Mouse (Mus musculus): ENCODE data around the gene Secisbp2.

The Secisbp2 gene

DNA sequence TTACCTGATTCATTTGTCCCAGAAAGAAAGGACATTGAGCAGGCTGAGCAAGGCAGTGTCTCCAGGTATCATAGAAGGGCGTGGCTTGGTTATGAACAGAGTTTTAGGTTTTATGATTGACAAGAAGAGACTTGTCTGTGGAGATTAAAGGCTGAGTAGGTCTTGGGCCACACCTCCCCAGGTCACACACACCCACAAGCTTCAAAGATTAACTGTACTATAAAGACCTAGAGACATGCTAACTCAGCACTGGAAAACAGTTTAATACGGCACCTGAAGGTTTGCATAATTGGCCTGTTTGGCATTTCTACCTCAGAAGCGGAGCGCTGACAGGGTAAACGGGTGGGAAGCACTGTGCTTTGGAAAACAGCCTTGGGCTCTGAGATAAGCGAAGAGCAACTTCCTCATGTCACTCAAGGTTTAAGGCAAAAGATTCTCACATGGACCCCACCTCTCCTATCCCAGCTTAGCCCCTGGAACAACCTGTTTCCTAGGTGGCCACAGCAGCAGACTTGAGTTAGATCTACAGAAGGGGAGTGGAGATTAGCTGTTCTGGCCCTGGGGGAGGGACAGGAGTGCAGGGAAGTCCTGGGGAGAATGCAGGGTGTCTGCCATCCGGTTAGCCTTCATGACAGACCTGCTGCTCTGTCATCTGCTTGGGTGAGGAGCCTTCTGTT, 33.9 kb downstream of the Secisbp2 start:
- no peak for DNase-seq (ENCODE audit: low spot score)

DNA sequence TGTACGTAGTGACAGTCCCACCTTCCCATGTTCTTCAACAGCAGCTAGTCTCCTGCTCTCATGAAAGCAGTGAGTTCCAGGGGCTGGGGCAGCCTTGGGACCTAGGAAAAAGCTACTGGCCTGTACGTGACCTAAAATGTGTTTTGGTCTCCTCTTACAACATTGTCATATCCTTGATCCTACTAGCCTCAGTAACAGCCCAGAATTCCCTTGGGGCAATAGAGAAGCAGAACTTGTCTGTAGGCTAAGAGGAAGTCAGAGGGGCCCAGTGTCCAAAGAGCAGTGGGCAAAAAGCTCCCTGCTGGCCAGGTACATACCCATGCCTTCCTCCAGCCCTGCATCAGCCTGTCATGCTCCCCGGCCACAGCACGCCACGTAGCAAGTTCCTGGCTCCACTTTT, 35.5 kb downstream of the Secisbp2 start:
- no peak for DNase-seq (ENCODE audit: low spot score)

DNA sequence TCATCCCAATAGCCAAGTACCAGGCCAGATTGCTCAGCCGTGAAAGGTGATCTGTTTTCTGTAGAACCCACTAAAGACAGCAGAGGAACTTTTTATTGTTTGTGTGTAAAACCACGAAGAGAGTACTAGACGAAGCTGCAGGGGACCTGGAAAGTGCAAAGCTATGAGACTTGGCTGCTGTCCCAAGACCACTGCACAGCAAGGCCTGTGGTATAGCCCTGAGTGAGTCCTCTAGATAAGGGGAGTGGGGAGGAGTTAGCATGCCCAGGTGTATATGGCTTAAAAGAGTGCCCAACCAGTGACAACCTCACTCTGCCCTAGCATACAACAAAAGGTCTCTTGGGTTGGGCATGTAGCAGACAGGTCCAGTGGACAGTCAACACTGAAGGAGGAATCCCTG, 37.2 kb downstream of the Secisbp2 start:
- DNase-seq (ENCODE audit: low spot score), result no peak

DNA sequence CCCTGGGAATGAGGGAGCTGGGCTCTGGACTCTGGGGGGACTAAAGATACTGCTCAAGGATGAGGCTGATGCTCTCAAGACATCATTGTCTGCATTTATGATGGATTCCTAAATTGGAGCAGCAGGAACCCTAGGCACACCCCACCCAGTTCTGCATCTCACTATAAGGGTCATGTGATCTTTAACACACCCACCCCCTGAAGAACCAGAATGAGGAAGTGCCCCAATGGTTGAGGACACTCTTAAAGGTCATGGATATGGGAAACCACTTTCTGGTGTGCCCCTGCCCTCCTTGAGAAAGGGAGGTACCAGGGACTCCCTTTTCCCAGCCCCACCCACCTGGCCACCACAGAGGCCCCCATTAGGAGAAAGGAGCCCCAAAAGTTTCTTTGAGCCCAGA, 45.0 kb downstream of the Secisbp2 start:
- no peak for DNase-seq (ENCODE audit: low spot score)

DNA sequence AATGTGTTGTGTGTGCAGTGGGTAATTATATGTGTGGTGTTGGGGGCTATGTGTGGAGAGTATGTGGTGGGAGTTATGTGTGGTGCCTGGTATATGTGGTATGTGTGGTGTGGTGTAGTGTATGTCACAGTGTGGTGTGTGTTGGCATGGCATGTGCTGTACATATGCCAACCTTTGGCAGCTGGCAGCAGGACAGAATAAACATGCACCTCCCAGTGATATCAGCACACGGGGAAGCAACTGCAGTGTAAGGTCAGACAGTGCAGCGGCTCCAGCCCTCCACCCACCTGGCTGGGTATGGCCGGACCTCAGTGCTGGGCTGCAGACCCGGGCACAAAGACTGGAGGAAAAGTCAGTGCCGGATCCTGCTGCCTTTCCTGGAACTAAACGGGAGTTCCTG, 46.0 kb downstream of the Secisbp2 start:
- DNase-seq (ENCODE audit: low spot score), result no peak

DNA sequence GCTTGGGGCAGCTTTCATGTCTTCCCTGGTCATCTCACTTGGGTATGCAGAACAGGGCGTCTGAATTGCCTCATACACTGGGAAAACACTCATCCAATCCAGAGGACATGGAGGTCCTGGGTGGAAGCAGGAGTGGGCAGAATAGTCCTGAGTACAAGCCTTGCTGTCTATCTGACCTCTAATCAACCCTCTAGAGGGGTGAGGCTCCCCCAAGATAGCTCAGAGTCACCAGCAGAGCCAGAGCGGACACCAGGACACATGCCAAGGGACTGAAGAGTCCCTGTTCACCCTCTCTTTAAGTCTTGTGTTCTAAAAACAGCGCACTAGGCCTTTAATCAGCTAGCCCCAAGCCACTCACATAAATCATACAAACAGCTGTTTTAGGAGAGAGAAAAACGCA, 46.4 kb downstream of the Secisbp2 start:
- no peak for DNase-seq (ENCODE audit: low spot score)

DNA sequence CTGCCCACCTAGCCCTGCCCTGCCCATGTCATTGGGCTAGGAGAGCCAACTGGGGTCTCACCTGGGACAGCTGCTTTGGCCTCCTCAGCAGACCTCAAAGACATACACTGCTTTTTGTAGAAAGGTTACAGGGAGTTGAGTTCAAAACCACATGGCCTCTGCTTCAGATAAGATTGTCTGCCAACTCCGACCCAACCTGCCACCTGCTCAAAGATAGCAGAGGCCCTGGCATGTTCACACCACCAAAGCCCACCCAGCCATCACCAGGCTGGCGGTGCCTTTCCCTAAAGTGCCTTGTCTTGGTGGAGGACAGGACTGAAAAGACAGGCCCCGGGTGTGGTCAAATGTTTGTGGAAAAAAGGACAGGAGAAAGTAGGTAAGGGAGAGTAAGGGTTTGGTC, 46.8 kb downstream of the Secisbp2 start:
- no peak for DNase-seq (ENCODE audit: low spot score)

DNA sequence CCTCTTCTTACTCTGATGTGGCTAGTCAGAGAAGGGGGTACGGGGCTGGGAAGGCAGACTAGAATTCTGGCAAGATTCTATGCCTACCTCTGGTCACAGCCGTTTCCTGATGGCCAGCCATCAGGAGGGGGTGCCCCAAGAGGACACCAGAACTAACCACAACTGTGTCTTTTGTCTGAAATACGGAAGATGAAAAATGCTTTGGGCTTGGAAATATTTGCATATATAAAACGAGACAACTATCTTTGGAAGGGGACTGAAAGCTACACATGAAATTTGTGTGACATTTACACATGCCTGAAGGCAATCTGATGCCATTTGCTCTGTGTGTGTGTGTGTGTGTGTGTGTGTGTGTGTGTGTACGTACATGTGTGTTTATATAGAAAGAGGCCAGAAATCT, 52.4 kb downstream of the Secisbp2 start:
- no peak for DNase-seq (ENCODE audit: low spot score)

DNA sequence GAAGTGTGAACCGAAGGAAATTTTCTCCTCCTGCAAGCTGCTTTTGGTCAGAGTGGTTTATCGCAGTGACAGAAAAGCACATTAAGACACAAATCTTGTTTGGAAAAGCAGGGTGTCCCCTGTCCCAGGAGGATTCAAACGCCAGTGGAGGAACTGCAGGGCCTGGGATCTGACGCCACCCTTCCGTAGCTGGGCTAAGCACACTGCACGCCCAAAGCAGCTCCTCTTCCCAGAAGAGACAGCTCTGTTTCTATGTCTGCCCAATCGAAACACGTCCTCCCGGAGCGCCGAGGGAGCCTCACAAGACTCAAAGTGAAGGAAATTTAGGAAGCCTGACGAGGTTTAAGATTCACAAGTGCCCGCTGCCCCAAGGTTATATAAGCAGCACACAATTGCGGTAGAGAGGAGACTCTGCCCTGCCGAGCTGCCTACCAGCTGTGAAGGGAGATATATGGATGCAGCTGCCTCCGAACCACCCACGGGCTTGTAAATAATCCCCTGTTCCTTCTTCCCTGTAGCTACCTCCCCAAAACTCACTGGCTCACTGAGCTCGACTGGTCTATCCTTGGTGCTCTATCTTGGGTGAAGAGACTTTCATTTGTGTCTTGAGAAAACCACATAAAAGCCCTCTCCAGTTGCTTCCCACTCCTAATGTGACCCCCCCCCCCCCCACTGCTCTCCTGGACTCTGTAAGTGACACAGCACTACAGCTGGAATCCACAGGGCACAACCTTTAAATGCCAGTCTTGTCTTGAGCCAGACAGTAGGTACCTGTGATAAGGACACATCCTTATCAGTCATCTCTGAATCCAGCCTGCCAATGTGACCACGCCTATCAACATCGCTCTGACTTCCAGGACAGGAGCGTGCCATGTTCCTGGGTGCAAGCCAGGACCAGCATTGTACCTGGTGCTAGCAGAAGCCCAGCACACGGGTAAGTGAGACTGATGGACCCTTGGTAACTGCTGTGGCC, 54.7 kb downstream of the Secisbp2 start:
- no peak for DNase-seq (ENCODE audit: low spot score)

DNA sequence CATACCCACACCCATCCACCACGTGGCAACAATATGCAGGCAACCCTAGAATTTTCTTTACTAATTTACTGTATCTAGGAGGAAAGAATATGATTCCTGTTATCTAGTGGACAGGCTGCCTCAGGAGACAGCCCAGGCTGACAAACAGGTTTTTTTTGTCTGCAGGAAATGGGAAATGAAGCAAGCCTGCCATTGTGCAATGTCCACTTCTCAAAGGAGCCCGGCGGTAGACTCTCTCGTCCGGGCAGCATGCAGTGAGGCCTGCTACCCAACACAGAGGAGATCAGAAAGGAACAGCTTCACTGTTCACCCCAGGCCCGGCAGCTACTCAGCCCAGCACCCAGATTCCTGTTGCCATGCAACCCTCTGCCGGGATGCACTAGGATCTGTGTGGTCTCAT, 59.2 kb downstream of the Secisbp2 start:
- no peak for DNase-seq (ENCODE audit: low spot score)

DNA sequence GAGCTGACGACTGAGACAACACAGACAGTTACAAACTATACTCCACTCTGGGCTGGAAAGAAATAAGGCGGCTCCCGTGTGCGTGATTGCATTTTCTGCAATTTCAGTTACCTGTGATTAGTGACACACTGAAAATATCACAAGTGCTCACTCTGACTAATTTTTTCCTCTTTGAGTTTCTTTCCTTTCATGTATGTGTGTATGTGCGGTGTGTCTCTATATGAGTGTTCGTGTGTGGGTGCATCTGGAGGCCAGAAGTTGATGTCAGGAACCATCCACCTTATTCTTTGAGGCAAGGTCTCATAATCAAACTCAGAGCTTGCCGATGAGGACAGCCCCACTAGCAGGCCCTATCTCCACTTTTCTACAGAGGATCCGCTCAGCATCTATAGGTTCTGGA, 60.5 kb downstream of the Secisbp2 start:
- DNase-seq (ENCODE audit: low spot score), result no peak

DNA sequence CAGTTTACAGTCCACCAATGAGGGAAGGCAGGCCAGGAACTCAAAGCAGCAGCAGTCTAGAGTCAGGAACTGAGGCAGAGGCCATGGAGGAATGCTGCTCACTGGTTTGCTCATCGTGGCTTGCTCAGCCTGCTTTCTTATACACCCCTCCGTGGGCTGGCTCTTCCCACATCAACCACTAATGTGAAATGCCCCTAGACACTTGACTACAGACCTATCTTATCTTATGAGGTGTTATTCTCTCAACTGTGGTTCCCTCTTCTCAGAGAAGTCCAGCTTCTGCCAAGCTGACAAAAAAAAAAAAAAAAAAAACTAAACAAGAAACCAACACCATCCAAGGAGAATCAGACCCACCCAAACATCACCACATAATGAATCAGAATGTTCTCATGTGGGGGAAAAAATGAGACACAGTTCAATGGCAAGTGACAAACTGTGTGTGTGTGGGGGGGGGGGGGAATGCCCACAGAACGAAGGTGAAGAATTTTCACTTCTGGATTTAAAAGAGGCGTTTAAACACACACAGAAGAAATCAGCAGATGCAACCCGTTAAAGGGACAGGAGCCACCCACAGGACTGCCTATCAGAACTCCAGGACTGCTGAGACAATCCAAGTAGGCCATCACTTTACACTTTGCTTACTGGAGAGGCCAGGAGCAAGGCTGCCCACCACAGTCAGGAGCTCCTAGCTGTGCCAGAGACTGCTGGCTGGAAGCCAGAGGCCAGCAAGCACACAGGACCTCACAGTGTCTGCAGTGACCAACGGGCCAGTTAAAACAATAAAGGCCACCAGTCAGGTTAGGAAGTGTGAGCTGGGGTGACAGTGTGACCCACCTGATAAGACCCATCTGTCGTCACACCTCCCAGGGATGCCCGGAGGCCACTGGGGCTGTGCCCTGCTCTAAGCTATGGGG, 65.1 kb downstream of the Secisbp2 start:
- DNase-seq (ENCODE audit: low spot score), result no peak

DNA sequence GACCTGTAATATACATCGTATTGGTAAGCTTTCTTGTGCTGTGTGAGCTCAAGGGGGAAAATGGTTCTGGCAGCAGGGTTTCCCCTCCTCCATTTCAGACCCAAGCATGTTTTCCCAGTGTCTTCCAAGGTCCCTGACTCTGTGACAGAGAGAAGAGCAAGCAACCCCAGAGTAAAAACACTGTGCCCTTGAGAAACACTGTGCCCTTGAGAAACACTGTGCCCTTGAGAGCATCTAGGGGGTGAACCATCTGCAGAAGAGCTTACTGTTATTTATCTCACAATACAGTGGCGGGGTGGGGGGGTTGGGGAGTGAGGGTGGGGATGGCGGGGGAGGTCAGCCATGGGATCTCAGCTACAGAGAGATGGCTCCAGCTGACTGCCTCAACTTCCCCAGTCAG, 67.8 kb downstream of the Secisbp2 start:
- DNase-seq (ENCODE audit: low spot score), result no peak

DNA sequence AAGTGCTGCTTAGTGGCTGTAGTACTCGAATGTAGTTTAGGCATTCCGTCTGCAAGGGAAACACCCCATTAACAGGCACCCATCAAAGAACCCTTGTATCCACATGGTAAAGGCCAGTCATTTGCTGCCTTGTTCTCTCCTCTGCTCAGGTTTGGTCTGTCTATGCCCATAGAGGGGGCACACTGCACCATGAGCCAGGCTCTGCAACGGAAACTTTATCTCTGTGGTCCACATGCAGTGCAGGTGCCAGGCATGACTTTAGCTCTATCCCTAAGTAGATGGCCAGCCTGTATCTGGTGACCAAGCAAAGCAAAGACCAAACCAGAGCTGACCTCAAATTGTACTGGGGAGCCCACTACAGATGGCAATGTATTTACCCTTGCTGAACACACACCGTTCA, 69.1 kb downstream of the Secisbp2 start:
- no peak for DNase-seq (ENCODE audit: low spot score)

DNA sequence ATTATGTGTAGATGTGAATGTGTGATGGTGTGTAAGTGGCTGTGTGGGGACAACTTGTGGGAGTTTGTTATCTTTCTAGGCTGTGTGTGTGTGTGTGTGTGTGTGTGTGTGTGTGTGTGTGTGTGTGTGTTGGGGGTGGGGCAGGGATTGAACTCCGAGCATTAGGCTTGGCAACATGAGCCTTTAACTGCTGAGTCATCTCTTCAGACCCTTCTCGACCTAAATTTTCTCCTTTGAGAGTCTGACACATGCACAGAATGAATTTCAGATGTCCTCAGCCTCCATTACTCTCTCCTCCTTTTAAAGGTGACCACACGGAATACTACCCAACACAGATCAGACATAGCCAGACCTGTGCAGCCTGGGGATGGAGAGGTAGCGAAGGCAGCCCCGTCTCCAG, 71.6 kb downstream of the Secisbp2 start:
- no peak for DNase-seq (ENCODE audit: low spot score)

DNA sequence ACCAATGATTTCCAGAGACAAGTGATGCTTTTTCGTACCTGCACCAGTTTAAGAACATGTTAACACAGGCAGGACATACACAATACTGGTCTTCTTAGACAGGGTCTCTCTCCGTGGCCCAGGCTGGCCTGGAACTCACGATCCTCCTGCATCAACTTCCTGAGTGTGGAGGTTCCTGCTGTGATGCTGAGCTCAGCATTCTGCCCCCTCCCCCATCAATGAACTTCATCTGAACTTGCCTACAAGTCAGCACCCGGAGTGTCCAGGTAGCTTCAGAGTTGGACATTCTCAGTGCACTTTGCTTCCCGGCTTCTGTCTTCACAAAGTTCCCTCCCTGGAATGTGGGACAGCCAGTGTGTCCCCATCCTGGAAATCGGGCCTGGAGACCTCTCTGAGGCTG, 73.1 kb downstream of the Secisbp2 start:
- DNase-seq (ENCODE audit: low spot score), result no peak

DNA sequence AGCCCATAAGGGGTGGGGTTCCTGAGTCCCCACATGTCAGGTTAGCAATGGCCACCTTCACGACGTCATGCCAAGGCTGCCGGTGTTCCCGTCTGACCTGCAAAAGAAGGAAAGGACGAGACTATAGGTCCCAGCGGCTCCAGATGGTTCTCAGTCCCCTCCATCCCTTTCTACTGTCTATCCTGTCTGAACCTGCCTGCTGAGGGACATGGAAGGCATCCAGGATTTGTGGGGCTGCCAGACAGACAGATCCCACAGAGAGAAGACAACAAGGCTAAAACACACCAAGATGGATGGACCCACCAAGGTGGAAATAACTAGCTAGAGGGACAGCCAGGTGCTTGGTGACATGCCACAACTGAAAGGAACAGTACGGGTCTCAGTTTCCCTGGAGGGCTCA, 73.9 kb downstream of the Secisbp2 start:
- no peak for DNase-seq (ENCODE audit: low spot score)

DNA sequence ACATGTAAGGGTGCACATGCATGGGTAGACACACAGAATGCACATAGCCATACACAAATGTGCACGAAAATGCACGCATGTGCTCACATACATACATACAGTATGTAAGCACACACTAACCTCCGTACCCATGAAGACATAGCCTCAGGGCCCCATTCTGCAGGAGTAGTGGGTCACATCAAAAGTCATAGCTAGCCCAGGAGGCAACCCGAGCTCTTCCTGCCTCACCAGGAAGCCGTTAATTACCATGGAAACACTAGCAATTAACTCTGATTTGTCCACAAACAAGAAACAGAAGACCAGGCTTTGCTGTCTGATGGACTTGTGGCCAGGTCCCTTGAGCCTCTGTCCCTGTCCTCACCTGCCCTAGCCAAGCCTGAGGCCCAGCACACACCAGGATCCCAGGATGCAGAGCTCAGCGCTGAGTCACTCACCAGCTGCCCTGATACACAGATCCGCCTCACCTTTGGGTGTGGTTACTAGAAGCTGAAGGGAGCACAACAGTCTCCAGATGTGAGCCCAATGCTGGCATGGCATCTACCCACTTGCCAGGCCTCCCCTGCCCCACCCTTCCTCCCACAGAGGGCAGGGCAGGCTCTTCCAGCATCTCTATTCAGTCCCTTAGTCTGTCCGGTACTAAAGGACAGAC, 74.6 kb downstream of the Secisbp2 start:
- DNase-seq (ENCODE audit: low spot score), result no peak

DNA sequence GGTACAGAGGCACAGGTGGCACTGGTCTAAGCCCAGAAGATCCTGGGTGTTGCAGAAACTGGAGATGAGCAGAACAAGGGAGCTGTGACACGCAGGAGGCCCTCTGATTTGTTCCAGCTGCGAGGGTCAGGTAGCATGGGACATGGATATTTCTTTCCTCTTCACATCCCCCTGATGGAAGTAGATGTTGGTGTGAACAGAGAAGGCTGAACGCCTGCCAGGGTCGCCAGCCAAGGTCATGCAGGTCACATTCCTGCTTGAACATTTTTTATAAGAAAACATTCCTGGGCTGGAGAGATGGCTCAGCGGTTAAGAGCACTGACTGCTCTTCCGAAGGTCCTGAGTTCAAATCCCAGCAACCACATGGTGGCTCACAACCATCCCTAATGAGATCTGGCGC, 75.9 kb downstream of the Secisbp2 start:
- DNase-seq (ENCODE audit: low spot score), result no peak

DNA sequence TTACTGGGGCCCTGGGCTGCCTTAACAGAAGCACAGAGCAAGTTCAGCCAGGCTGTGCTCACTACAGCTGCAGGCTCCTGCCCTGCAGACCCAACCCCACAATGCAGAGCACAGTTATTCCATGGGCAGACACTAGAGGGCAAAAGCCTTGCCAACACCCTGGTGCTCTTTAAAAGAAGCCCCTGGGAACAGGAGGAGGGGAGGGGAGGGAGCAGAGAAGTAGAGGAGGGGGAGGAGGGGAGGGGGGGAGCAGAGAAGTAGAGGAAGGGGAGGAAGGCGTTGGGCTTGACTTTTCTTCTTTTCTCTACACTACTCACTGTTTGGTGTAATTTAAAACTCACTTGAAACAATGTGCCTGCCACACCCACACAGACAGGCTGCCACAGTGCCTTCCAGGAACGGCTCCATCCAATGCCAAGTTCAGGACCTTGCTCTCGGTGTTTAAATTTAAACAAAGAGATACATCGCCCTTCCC, 78.4 kb downstream of the Secisbp2 start:
- no peak for DNase-seq (ENCODE audit: low spot score)

DNA sequence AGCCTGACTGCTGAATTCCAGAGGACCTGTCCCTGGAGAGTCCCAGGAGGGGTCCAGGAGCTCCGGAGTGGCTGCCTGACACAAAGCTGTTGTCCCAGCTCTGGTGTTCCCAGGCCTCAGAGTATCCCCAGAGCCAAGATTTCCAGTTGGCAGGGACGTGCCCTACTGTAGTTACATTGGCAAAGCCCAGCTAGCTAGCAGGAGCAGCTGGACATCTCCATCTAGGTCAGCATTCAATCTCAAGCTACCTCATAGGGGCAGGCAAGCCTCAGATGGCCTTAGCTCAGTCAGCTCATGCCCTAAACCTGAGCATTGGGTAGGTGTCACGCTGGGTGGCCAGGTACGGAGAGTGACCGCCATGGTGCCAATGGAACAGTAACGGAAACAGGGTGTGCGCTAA, 80.0 kb downstream of the Secisbp2 start:
- DNase-seq (ENCODE audit: low spot score), result no peak

Measured in ovary, postnatal 10 days (tissue).